Mouse (Mus musculus) heart, adult 2 months (tissue): Measurements from ENCODE around the gene Anapc13.

Experiments used
- CTCF ChIP-seq: fragments of 200-600 bp; IDR thresholded peaks from 2 replicates; pipeline ENCODE4 v1.8.1; 2022; ENCODE audit warnings: antibody characterized with exemption, mild to moderate bottlenecking, moderate library complexity
- POLR2A ChIP-seq: fragments of 200-500 bp; IDR thresholded peaks from 2 replicates; pipeline ENCODE4 v1.6.1; 2011; ENCODE audit warnings: mild to moderate bottlenecking, low read depth, low read length, control low read depth; ENCODE audit not compliant: insufficient read depth

- no peak for TF ChIP-seq POLR2A
- TF ChIP-seq CTCF, result no peak
These were observed 55.4 kb downstream of the Anapc13 start for GRCm38 (mm10) chr9:102681470-102681869.
